Mouse (Mus musculus) lung, embryonic 15.5 days (tissue): ENCODE data around the gene Wdr26. TPM values are rescaled to one million over a fixed set of nuclear protein-coding genes. Genes with fewer than 3 reads are reported as not detected.

Experiments used
- polyA plus RNA-seq: library from polyadenylated mRNA; unstranded; fragments of >200 nt; fragmentation: Nextera tagmentation; extraction: Ambion mirVana; gene quantifications from 2 replicates; pipeline ENCODE4 v1.2.1, GENCODE M21; 2015

Gene Wdr26
- polyA plus RNA-seq, 1 experiment from 2014 or later = 30.6 TPM

Other genes starting within 250 kb of the Wdr26 start
- gene Ephx1, start 191.1 kb downstream of the Wdr26 start, polyA plus RNA-seq = 6.3 and 7.2 TPM in 2 replicates
- not detected in 2 replicates for gene 9130409I23Rik, start 160.8 kb downstream of the Wdr26 start, polyA plus RNA-seq
- gene Nvl, start 67.8 kb downstream of the Wdr26 start, polyA plus RNA-seq = 28.7 and 30.4 TPM in 2 replicates
- 106 and 116 TPM in 2 replicates for gene Cnih4, start 67.3 kb downstream of the Wdr26 start, polyA plus RNA-seq
- gene Cnih3, start 140.6 kb upstream of the Wdr26 start, polyA plus RNA-seq = 0.18 and 0.27 TPM in 2 replicates